44 mouse cellular contexts compared by ENCODE assay signal in genomic region chr9:114471892-114472291, GRCm38 (mm10). TPM values are rescaled to one million over a fixed set of nuclear protein-coding genes. Genes with fewer than 3 reads are reported as not detected.
"Had no signal": no experiment of that assay in that cellular context is flagged by ENCODE, and none has a peak within 500 bp of the region (broad histone marks: within the 10 kb centered on the region; RNA-seq: fewer than 3 reads in every experiment).

No protein-coding gene starts in this region.

- H3K4me3 ChIP-seq: limb, embryonic 10.5 days; limb, embryonic 12.5 days; limb, embryonic 13.5 days; limb, embryonic 15.5 days; liver, embryonic 12.5 days; liver, embryonic 13.5 days; liver, embryonic 15.5 days; lung, embryonic 15.5 days; megakaryocyte, embryonic 14.5 days; midbrain, embryonic 10.5 days; midbrain, embryonic 12.5 days; midbrain, embryonic 13.5 days; midbrain, embryonic 15.5 days; myocyte; neural tube, embryonic 12.5 days had no signal

- H3K9me3 ChIP-seq: limb, embryonic 10.5 days; limb, embryonic 12.5 days; limb, embryonic 13.5 days; limb, embryonic 15.5 days; liver, embryonic 12.5 days; liver, embryonic 13.5 days; liver, embryonic 15.5 days; lung, embryonic 15.5 days; megakaryocyte, embryonic 14.5 days; midbrain, embryonic 10.5 days; midbrain, embryonic 12.5 days; midbrain, embryonic 15.5 days; neural tube, embryonic 12.5 days had no signal

- DNase-seq: left cerebral cortex, postnatal 4 days; liver; liver, embryonic 13.5 days; liver, postnatal 0 days; lung, adult 18-20 months; lung, adult 2 months; lung, embryonic 14.5 days; lung, postnatal 10 days; lung, postnatal 14 days; lung, postnatal 36 days; lung, postnatal 4 days; midbrain, embryonic 14.5 days had no signal

- H3K9ac ChIP-seq: limb, embryonic 12.5 days; limb, embryonic 13.5 days; limb, embryonic 15.5 days; liver, embryonic 12.5 days; liver, embryonic 13.5 days; liver, embryonic 14.5 days; liver, embryonic 15.5 days; liver, postnatal 0 days; lung, embryonic 14.5 days; lung, embryonic 15.5 days; midbrain, embryonic 12.5 days; midbrain, embryonic 13.5 days; midbrain, embryonic 15.5 days; neural tube, embryonic 12.5 days had no signal

- H3K27me3 ChIP-seq: limb, embryonic 12.5 days; limb, embryonic 13.5 days; limb, embryonic 15.5 days; liver, embryonic 12.5 days; liver, embryonic 13.5 days; liver, embryonic 15.5 days; lung, embryonic 15.5 days; megakaryocyte, embryonic 14.5 days; midbrain, embryonic 12.5 days; midbrain, embryonic 13.5 days; midbrain, embryonic 15.5 days; neural tube, embryonic 12.5 days had no signal

- H3K27ac ChIP-seq: limb, embryonic 10.5 days; limb, embryonic 12.5 days; limb, embryonic 13.5 days; limb, embryonic 15.5 days; liver, embryonic 12.5 days; liver, embryonic 13.5 days; liver, embryonic 14.5 days; liver, embryonic 15.5 days; lung, embryonic 15.5 days; macrophage; midbrain, embryonic 10.5 days; midbrain, embryonic 12.5 days; midbrain, embryonic 13.5 days; midbrain, embryonic 15.5 days; neural tube, embryonic 12.5 days had no signal

- H3K4me2 ChIP-seq: limb, embryonic 12.5 days; limb, embryonic 13.5 days; limb, embryonic 15.5 days; liver, embryonic 11.5 days; liver, embryonic 12.5 days; liver, embryonic 13.5 days; liver, embryonic 15.5 days; lung, embryonic 14.5 days; lung, embryonic 15.5 days; midbrain, embryonic 11.5 days; midbrain, embryonic 12.5 days; midbrain, embryonic 13.5 days; midbrain, embryonic 15.5 days; neural tube, embryonic 12.5 days had no signal

- H3K36me3 ChIP-seq: liver, embryonic 15.5 days; lung, embryonic 15.5 days; midbrain, embryonic 15.5 days; neural tube, embryonic 12.5 days had no signal

- H3K4me1 ChIP-seq: limb, embryonic 10.5 days; limb, embryonic 12.5 days; limb, embryonic 13.5 days; limb, embryonic 15.5 days; lung, embryonic 15.5 days; midbrain, embryonic 12.5 days; midbrain, embryonic 13.5 days; midbrain, embryonic 15.5 days; neural tube, embryonic 12.5 days had no signal

RNA-seq across cellular contexts. Expression of gene Ccr4, which starts 32.8 kb away (rescaled TPM):
- total RNA-seq: left cerebral cortex, postnatal 10 days; left cerebral cortex, postnatal 14 days; left cerebral cortex, postnatal 25 days; left cerebral cortex, postnatal 36 days; left cerebral cortex, postnatal 4 days; megakaryocyte progenitor cell, adult 5-6 weeks; megakaryocyte-erythroid progenitor cell, adult 5-6 weeks; midbrain, postnatal 0 days had no signal
- polyA plus RNA-seq: limb, embryonic 10.5 days; limb, embryonic 12.5 days; limb, embryonic 13.5 days; liver, embryonic 11.5 days; liver, embryonic 12.5 days; liver, embryonic 13.5 days; liver, embryonic 14.5 days; liver, embryonic 15.5 days; liver, embryonic 16.5 days; liver, postnatal 0 days; lung, embryonic 14.5 days; lung, postnatal 0 days; macrophage; midbrain, embryonic 10.5 days; midbrain, embryonic 11.5 days; midbrain, embryonic 12.5 days; midbrain, embryonic 13.5 days; midbrain, embryonic 14.5 days; midbrain, embryonic 15.5 days; midbrain, embryonic 16.5 days; midbrain, postnatal 0 days; myocyte; neural tube, embryonic 11.5 days; neural tube, embryonic 12.5 days had no signal

RNA-seq across cellular contexts. Expression of gene C130032M10Rik, which starts 43.6 kb away (rescaled TPM):
- total RNA-seq: left cerebral cortex, postnatal 10 days; left cerebral cortex, postnatal 14 days; left cerebral cortex, postnatal 25 days; left cerebral cortex, postnatal 36 days; left cerebral cortex, postnatal 4 days; liver, adult 2 months; megakaryocyte progenitor cell, adult 5-6 weeks; megakaryocyte, adult 5-6 weeks; megakaryocyte-erythroid progenitor cell, adult 5-6 weeks; midbrain, postnatal 0 days; monocyte, adult 5-6 weeks had no signal
- polyA plus RNA-seq: liver, adult 2 months; liver, embryonic 11.5 days; liver, embryonic 13.5 days; liver, embryonic 14.5 days; liver, embryonic 15.5 days; liver, embryonic 16.5 days; liver, postnatal 0 days; lung, adult 2 months; lung, embryonic 14.5 days; lung, embryonic 15.5 days; macrophage; midbrain, embryonic 11.5 days; midbrain, embryonic 13.5 days; midbrain, embryonic 14.5 days; midbrain, embryonic 15.5 days; midbrain, embryonic 16.5 days; midbrain, postnatal 0 days; neural tube, embryonic 11.5 days had no signal
